In genomic region chr11:59176921-59177320, GRCm38 (mm10) we compare ENCODE assay signal across 12 mouse cellular contexts. TPM values are rescaled to one million over a fixed set of nuclear protein-coding genes. Genes with fewer than 3 reads are reported as not detected.
DNase-seq lines count a peak whose midpoint lies in the region; ATAC-seq and TF ChIP-seq lines count a peak whose summit lies in the region.
"Had no signal": no experiment of that assay in that cellular context is flagged by ENCODE, and none has a peak within 500 bp of the region (broad histone marks: within the 10 kb centered on the region; RNA-seq: fewer than 3 reads in every experiment).

No protein-coding gene starts in this region.

- no peak for TF ChIP-seq EP300 in stomach, postnatal 0 days (optimal IDR thresholded peaks at IDR 0.05)

- peak overlapping the region; percentile 10 for H3K4me3 ChIP-seq in hindbrain, embryonic 12.5 days
- H3K4me3 ChIP-seq in hindbrain, embryonic 11.5 days (ENCODE audit: low read depth, low read length), result no peak overlapping the region; the same call in 1 of the 2 replicates
- no peak overlapping the region for H3K4me3 ChIP-seq in midbrain, embryonic 13.5 days (replicated peaks)
- no peak overlapping the region for H3K4me3 ChIP-seq in midbrain, embryonic 15.5 days
- peak overlapping the region; percentile 17; the same call in 1 of the 2 replicates for H3K4me3 ChIP-seq in intestine, postnatal 0 days (ENCODE audit: low read depth, low read length)
- peak overlapping the region; percentile 13 for H3K4me3 ChIP-seq in stomach, postnatal 0 days (ENCODE audit: low read depth, low read length)
- H3K4me3 ChIP-seq: erythroblast, embryonic 14.5 days; layer of hippocampus, adult 2 months had no signal

- no peak for TF ChIP-seq CTCF in intestine, postnatal 0 days (IDR thresholded peaks at IDR 0.05; ENCODE audit: low read depth)
- no peak for TF ChIP-seq CTCF in stomach, postnatal 0 days (IDR thresholded peaks at IDR 0.05; ENCODE audit: low read depth)

- H3K27ac ChIP-seq in hindbrain, embryonic 12.5 days, result no peak overlapping the region
- no peak overlapping the region for H3K27ac ChIP-seq in hindbrain, embryonic 11.5 days (ENCODE audit: low read depth, low read length)
- H3K27ac ChIP-seq in midbrain, embryonic 13.5 days, result no peak overlapping the region
- no peak overlapping the region for H3K27ac ChIP-seq in midbrain, embryonic 15.5 days
- no peak overlapping the region for H3K27ac ChIP-seq in intestine, postnatal 0 days (ENCODE audit: low read depth, low read length)
- H3K27ac ChIP-seq in stomach, postnatal 0 days (replicated peaks), result no peak overlapping the region
- H3K27ac ChIP-seq: layer of hippocampus, adult 2 months had no signal

- H3K4me1 ChIP-seq in hindbrain, embryonic 12.5 days, result peaks cover 5% of the 10 kb centered on the region
- H3K4me1 ChIP-seq in hindbrain, embryonic 11.5 days (replicated peaks; ENCODE audit: control insufficient read depth, insufficient read depth, low read length), result no peaks in the 10 kb centered on the region; the same call in 1 of the 2 replicates
- H3K4me1 ChIP-seq in midbrain, embryonic 13.5 days (replicated peaks), result 0 out of 2 replicates have a peak, but pooled peaks cover 4% of the 10 kb centered on the region
- H3K4me1 ChIP-seq in midbrain, embryonic 15.5 days, result no peaks in the 10 kb centered on the region
- no peaks in the 10 kb centered on the region for H3K4me1 ChIP-seq in intestine, postnatal 0 days (replicated peaks; ENCODE audit: control insufficient read depth, insufficient read depth, low read length)
- no peaks in the 10 kb centered on the region for H3K4me1 ChIP-seq in stomach, postnatal 0 days (replicated peaks; ENCODE audit: control insufficient read depth, insufficient read depth)

- H3K9ac ChIP-seq in hindbrain, embryonic 12.5 days, result no peak overlapping the region
- no peak overlapping the region for H3K9ac ChIP-seq in hindbrain, embryonic 11.5 days (ENCODE audit: low read depth, low read length)
- no peak overlapping the region for H3K9ac ChIP-seq in midbrain, embryonic 13.5 days (replicated peaks)
- no peak overlapping the region for H3K9ac ChIP-seq in midbrain, embryonic 15.5 days
- H3K9ac ChIP-seq in intestine, postnatal 0 days (ENCODE audit: low read depth, low read length), result no peak overlapping the region
- peak overlapping the region; percentile 35; the same call in 1 of the 2 replicates for H3K9ac ChIP-seq in stomach, postnatal 0 days (ENCODE audit: low read length)

- no peak for DNase-seq in hindbrain, embryonic 11.5 days (ENCODE audit: low spot score)
- no peak for DNase-seq in stomach, postnatal 0 days (ENCODE audit: low spot score)
- no peak for DNase-seq in right cerebral cortex, adult 2 months (ENCODE audit: low spot score in 2 of 2)
- DNase-seq: adrenal gland, postnatal 25 days; cerebellum, adult 2 months; spleen, adult 18-20 months had no signal

- ATAC-seq in hindbrain, embryonic 12.5 days (ENCODE audit: low FRiP score), result no peak
- ATAC-seq in hindbrain, embryonic 11.5 days (ENCODE audit: low FRiP score), result no peak
- no peak for ATAC-seq in midbrain, embryonic 13.5 days
- no peak for ATAC-seq in midbrain, embryonic 15.5 days (replicated peaks)
- no peak for ATAC-seq in intestine, postnatal 0 days
- no peak for ATAC-seq in stomach, postnatal 0 days (ENCODE audit: low FRiP score, low TSS enrichment)

- peaks cover 59% of the 10 kb centered on the region for H3K27me3 ChIP-seq in hindbrain, embryonic 12.5 days
- peaks cover 46% of the 10 kb centered on the region for H3K27me3 ChIP-seq in hindbrain, embryonic 11.5 days (ENCODE audit: control insufficient read depth, insufficient read depth, low read length)
- H3K27me3 ChIP-seq in midbrain, embryonic 13.5 days, result peaks cover 72% of the 10 kb centered on the region
- peaks cover 56% of the 10 kb centered on the region for H3K27me3 ChIP-seq in midbrain, embryonic 15.5 days (replicated peaks)
- H3K27me3 ChIP-seq in intestine, postnatal 0 days (replicated peaks; ENCODE audit: control insufficient read depth, insufficient read depth, low read length), result peaks cover 52% of the 10 kb centered on the region
- H3K27me3 ChIP-seq in stomach, postnatal 0 days (ENCODE audit: control insufficient read depth, insufficient read depth, low read length), result peaks cover 19% of the 10 kb centered on the region

- H3K9me3 ChIP-seq in hindbrain, embryonic 12.5 days (replicated peaks), result no peaks in the 10 kb centered on the region
- no peaks in the 10 kb centered on the region for H3K9me3 ChIP-seq in hindbrain, embryonic 11.5 days (ENCODE audit: control insufficient read depth, low read length)
- no peaks in the 10 kb centered on the region for H3K9me3 ChIP-seq in midbrain, embryonic 13.5 days
- no peaks in the 10 kb centered on the region for H3K9me3 ChIP-seq in midbrain, embryonic 15.5 days
- no peaks in the 10 kb centered on the region for H3K9me3 ChIP-seq in intestine, postnatal 0 days (ENCODE audit: control insufficient read depth)
- H3K9me3 ChIP-seq in stomach, postnatal 0 days (ENCODE audit: control insufficient read depth, low read length), result no peaks in the 10 kb centered on the region

- no peaks in the 10 kb centered on the region for H3K36me3 ChIP-seq in hindbrain, embryonic 12.5 days
- no peaks in the 10 kb centered on the region for H3K36me3 ChIP-seq in hindbrain, embryonic 11.5 days (ENCODE audit: control insufficient read depth, insufficient read depth, low read length)
- H3K36me3 ChIP-seq in midbrain, embryonic 13.5 days, result no peaks in the 10 kb centered on the region
- no peaks in the 10 kb centered on the region for H3K36me3 ChIP-seq in midbrain, embryonic 15.5 days (replicated peaks)
- H3K36me3 ChIP-seq in intestine, postnatal 0 days (ENCODE audit: control insufficient read depth, insufficient read depth), result no peaks in the 10 kb centered on the region
- H3K36me3 ChIP-seq in stomach, postnatal 0 days (ENCODE audit: control insufficient read depth, insufficient read depth, low read length), result no peaks in the 10 kb centered on the region

- H3K4me2 ChIP-seq in hindbrain, embryonic 12.5 days (replicated peaks), result peak overlapping the region; percentile 21; the same call in 1 of the 2 replicates
- no peak overlapping the region for H3K4me2 ChIP-seq in hindbrain, embryonic 11.5 days (replicated peaks; ENCODE audit: low read depth, low read length)
- H3K4me2 ChIP-seq in midbrain, embryonic 13.5 days (replicated peaks), result 0 out of 2 replicates have a peak overlapping the region, but pooled peaks have one; percentile 2
- H3K4me2 ChIP-seq in midbrain, embryonic 15.5 days, result no peak overlapping the region
- H3K4me2 ChIP-seq in intestine, postnatal 0 days (replicated peaks; ENCODE audit: low read depth), result no peak overlapping the region; the same call in 1 of the 2 replicates
- H3K4me2 ChIP-seq in stomach, postnatal 0 days (replicated peaks; ENCODE audit: low read depth), result peak overlapping the region; percentile 38

- 9% methylated on average over 34 of the region's 34 CpGs for WGBS in hindbrain, embryonic 12.5 days
- 6% methylated on average over 34 of the region's 34 CpGs for WGBS in hindbrain, embryonic 11.5 days
- WGBS in midbrain, embryonic 13.5 days, result 10% methylated on average over 34 of the region's 34 CpGs
- WGBS in midbrain, embryonic 15.5 days, result 11% methylated on average over 34 of the region's 34 CpGs
- 11% methylated on average over 34 of the region's 34 CpGs for WGBS in intestine, postnatal 0 days
- WGBS in stomach, postnatal 0 days, result 13% methylated on average over 22 of the region's 34 CpGs

RNA-seq across cellular contexts. Expression of gene Gjc2, which starts 6.1 kb away (rescaled TPM):
- 0.27 and 0.28 TPM in 2 replicates for polyA plus RNA-seq in hindbrain, embryonic 12.5 days (2016; fragmentation: Nextera tagmentation; extraction: Ambion mirVana)
- polyA plus RNA-seq in hindbrain, embryonic 11.5 days (2014; fragmentation: Nextera tagmentation; extraction: Ambion mirVana), result not detected in 2 replicates
- 0.35 TPM in 1 of 2 replicates, not detected in the other for polyA plus RNA-seq in midbrain, embryonic 13.5 days (2015; fragmentation: Nextera tagmentation; extraction: Ambion mirVana)
- 0.13 and 0.28 TPM in 2 replicates for polyA plus RNA-seq in midbrain, embryonic 15.5 days (2015; fragmentation: Nextera tagmentation; extraction: Ambion mirVana)
- polyA plus RNA-seq in intestine, postnatal 0 days (2015; fragmentation: Nextera tagmentation; extraction: Ambion mirVana), result 2.2 and 2.3 TPM in 2 replicates
- 2.1 and 2.4 TPM in 2 replicates for polyA plus RNA-seq in stomach, postnatal 0 days (2015; fragmentation: Nextera tagmentation; extraction: Ambion mirVana)

RNA-seq across cellular contexts. Expression of gene Iba57, which starts 13.4 kb away (rescaled TPM):
- polyA plus RNA-seq in hindbrain, embryonic 12.5 days (2016; fragmentation: Nextera tagmentation; extraction: Ambion mirVana), result 6.6 and 7.5 TPM in 2 replicates
- 2.0 and 2.6 TPM in 2 replicates for polyA plus RNA-seq in hindbrain, embryonic 11.5 days (2014; fragmentation: Nextera tagmentation; extraction: Ambion mirVana)
- 7.2 and 7.6 TPM in 2 replicates for polyA plus RNA-seq in midbrain, embryonic 13.5 days (2015; fragmentation: Nextera tagmentation; extraction: Ambion mirVana)
- polyA plus RNA-seq in midbrain, embryonic 15.5 days (2015; fragmentation: Nextera tagmentation; extraction: Ambion mirVana), result 7.2 and 8.7 TPM in 2 replicates
- 3.4 and 4.1 TPM in 2 replicates for polyA plus RNA-seq in intestine, postnatal 0 days (2015; fragmentation: Nextera tagmentation; extraction: Ambion mirVana)
- 5.5 and 5.9 TPM in 2 replicates for polyA plus RNA-seq in stomach, postnatal 0 days (2015; fragmentation: Nextera tagmentation; extraction: Ambion mirVana)

RNA-seq across cellular contexts. Expression of gene Guk1, which starts 15.1 kb away (rescaled TPM):
- 107 and 112 TPM in 2 replicates for polyA plus RNA-seq in hindbrain, embryonic 12.5 days (2016; fragmentation: Nextera tagmentation; extraction: Ambion mirVana)
- polyA plus RNA-seq in hindbrain, embryonic 11.5 days (2014; fragmentation: Nextera tagmentation; extraction: Ambion mirVana), result 105 and 107 TPM in 2 replicates
- polyA plus RNA-seq in midbrain, embryonic 13.5 days (2015; fragmentation: Nextera tagmentation; extraction: Ambion mirVana), result 155 and 159 TPM in 2 replicates
- polyA plus RNA-seq in midbrain, embryonic 15.5 days (2015; fragmentation: Nextera tagmentation; extraction: Ambion mirVana), result 232 and 257 TPM in 2 replicates
- polyA plus RNA-seq in intestine, postnatal 0 days (2015; fragmentation: Nextera tagmentation; extraction: Ambion mirVana), result 110 and 119 TPM in 2 replicates
- 176 and 182 TPM in 2 replicates for polyA plus RNA-seq in stomach, postnatal 0 days (2015; fragmentation: Nextera tagmentation; extraction: Ambion mirVana)

RNA-seq across cellular contexts. Expression of gene Mrpl55, which starts 25.4 kb away (rescaled TPM):
- polyA plus RNA-seq in hindbrain, embryonic 12.5 days (2016; fragmentation: Nextera tagmentation; extraction: Ambion mirVana), result 76.1 and 84.6 TPM in 2 replicates
- polyA plus RNA-seq in hindbrain, embryonic 11.5 days (2014; fragmentation: Nextera tagmentation; extraction: Ambion mirVana), result 87.4 and 96.7 TPM in 2 replicates
- polyA plus RNA-seq in midbrain, embryonic 13.5 days (2015; fragmentation: Nextera tagmentation; extraction: Ambion mirVana), result 95.9 and 96.5 TPM in 2 replicates
- polyA plus RNA-seq in midbrain, embryonic 15.5 days (2015; fragmentation: Nextera tagmentation; extraction: Ambion mirVana), result 89.8 and 93.2 TPM in 2 replicates
- 87.1 and 96.5 TPM in 2 replicates for polyA plus RNA-seq in intestine, postnatal 0 days (2015; fragmentation: Nextera tagmentation; extraction: Ambion mirVana)
- polyA plus RNA-seq in stomach, postnatal 0 days (2015; fragmentation: Nextera tagmentation; extraction: Ambion mirVana), result 90.3 and 90.9 TPM in 2 replicates

RNA-seq across cellular contexts. Expression of gene 2310033P09Rik, which starts 31.2 kb away (rescaled TPM):
- polyA plus RNA-seq in hindbrain, embryonic 12.5 days (2016; fragmentation: Nextera tagmentation; extraction: Ambion mirVana), result 29.6 and 31.9 TPM in 2 replicates
- 33.4 and 40.9 TPM in 2 replicates for polyA plus RNA-seq in hindbrain, embryonic 11.5 days (2014; fragmentation: Nextera tagmentation; extraction: Ambion mirVana)
- 32.5 and 32.6 TPM in 2 replicates for polyA plus RNA-seq in midbrain, embryonic 13.5 days (2015; fragmentation: Nextera tagmentation; extraction: Ambion mirVana)
- 24.3 and 27.7 TPM in 2 replicates for polyA plus RNA-seq in midbrain, embryonic 15.5 days (2015; fragmentation: Nextera tagmentation; extraction: Ambion mirVana)
- 24.1 and 30.6 TPM in 2 replicates for polyA plus RNA-seq in intestine, postnatal 0 days (2015; fragmentation: Nextera tagmentation; extraction: Ambion mirVana)
- polyA plus RNA-seq in stomach, postnatal 0 days (2015; fragmentation: Nextera tagmentation; extraction: Ambion mirVana), result 21.3 and 21.5 TPM in 2 replicates

Comparison
In these comparisons a context has a peak if more than half of its experiments do, and no peak if none do; other contexts are left out.
1. H3K4me2 ChIP-seq: peak in hindbrain, embryonic 12.5 days (single experiment), midbrain, embryonic 13.5 days (single experiment) and stomach, postnatal 0 days (single experiment); none in hindbrain, embryonic 11.5 days (single experiment), midbrain, embryonic 15.5 days (single experiment) and intestine, postnatal 0 days (single experiment).
2. H3K4me3 ChIP-seq: peak in hindbrain, embryonic 12.5 days (single experiment), intestine, postnatal 0 days (single experiment) and stomach, postnatal 0 days (single experiment); none in hindbrain, embryonic 11.5 days (single experiment), midbrain, embryonic 13.5 days (single experiment) and midbrain, embryonic 15.5 days (single experiment).